Mouse (Mus musculus) colon, adult 2 months (tissue): ENCODE measurements around the gene Bmf. TPM values are rescaled to one million over a fixed set of nuclear protein-coding genes. Genes with fewer than 3 reads are reported as not detected.

Experiments
- polyA plus RNA-seq: library from polyadenylated mRNA; depleted of rRNA; stranded (reverse); fragments of >200 nt; gene quantifications from 2 replicates; pipeline ENCODE4 v1.2.3, GENCODE M21; 2012; rRNA removed

Gene Bmf
- polyA plus RNA-seq: 7.2 and 12.8 TPM in 2 replicates

GRCm38 (mm10) chr2:118549507-118550473, at the start of gene Bmf:
Gene Bmf, minus strand, starts transcription at chr2:118549687.

GRCm38 (mm10) chr2:118597673-118598568, 48.4 kb upstream of the Bmf start, which contains the start of gene Bub1b:
Gene Bub1b, plus strand, starts transcription at chr2:118598211.

GRCm38 (mm10) chr2:118479550-118479909, 70.0 kb downstream of the Bmf start, which contains the start of gene Srp14:
Gene Srp14, minus strand, starts transcription at chr2:118479711.

Other genes starting within 250 kb of the Bmf start
- 0.54 and 0.59 TPM in 2 replicates for gene Gpr176, start 176.3 kb downstream of the Bmf start, polyA plus RNA-seq
- gene Eif2ak4, start 161.1 kb downstream of the Bmf start, polyA plus RNA-seq: 10.1 and 11.5 TPM in 2 replicates
- gene Srp14, start 70.0 kb downstream of the Bmf start, polyA plus RNA-seq: 29.8 and 32.1 TPM in 2 replicates
- gene Bub1b, start 48.5 kb upstream of the Bmf start, polyA plus RNA-seq: 4.3 and 5.6 TPM in 2 replicates
- 1.6 and 2.7 TPM in 2 replicates for gene Pak6, start 113.6 kb upstream of the Bmf start, polyA plus RNA-seq
- 0.32 and 0.48 TPM in 2 replicates for gene Ankrd63, start 154.3 kb upstream of the Bmf start, polyA plus RNA-seq
- gene Plcb2, start 178.8 kb upstream of the Bmf start, polyA plus RNA-seq: 3.3 and 3.6 TPM in 2 replicates
- 22.1 and 26.4 TPM in 2 replicates for gene Inafm2, start 196.1 kb upstream of the Bmf start, polyA plus RNA-seq
- 10.0 and 10.9 TPM in 2 replicates for gene Ccdc9b, start 213.0 kb upstream of the Bmf start, polyA plus RNA-seq
- gene Phgr1, start 223.1 kb upstream of the Bmf start, polyA plus RNA-seq: 11,514 and 14,950 TPM in 2 replicates
- gene Disp2, start 230.0 kb upstream of the Bmf start, polyA plus RNA-seq: 4.7 and 5.6 TPM in 2 replicates